Mouse (Mus musculus): Measurements from ENCODE around the gene Ptprn2.

GRCm38 (mm10) chr12:117287456-117287855 lies 801.9 kb downstream of the Ptprn2 start:
- TF ChIP-seq CTCF (IDR thresholded peaks at IDR 0.05; ENCODE audit: borderline replicate concordance, extremely low read depth, insufficient read depth, insufficient read length) (no peak), POLR2A (IDR thresholded peaks at IDR 0.05; ENCODE audit: borderline replicate concordance, extremely low read depth, insufficient read depth, insufficient read length, poor library complexity, severe bottlenecking) (no peak)
